Mouse (Mus musculus): ENCODE measurements at regions not wholly inside any gene's neighbourhood (a gene's known extent, or its start where the extent isn't known, plus 50 kb on each side); places are given as distances from the start of the nearest gene placed in this dataset.

DNA sequence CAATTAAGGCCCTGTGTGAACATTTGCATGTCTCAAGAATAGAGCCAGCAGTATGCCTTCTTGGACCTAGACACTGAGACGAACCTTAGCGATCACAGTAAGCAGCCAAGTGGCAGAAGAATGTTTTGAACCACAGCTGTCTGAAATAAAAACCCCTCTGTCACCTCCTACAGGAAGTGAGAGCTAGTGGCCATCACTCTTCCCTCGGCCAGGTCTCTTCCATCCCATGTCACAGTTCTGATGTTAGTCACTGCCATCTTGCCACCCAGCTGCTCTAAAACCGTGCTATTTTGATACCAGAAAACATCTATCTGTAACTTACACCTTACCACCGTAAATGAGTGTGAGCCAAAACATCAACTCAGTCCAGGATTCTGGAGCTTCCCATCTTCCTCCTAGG lies 197.8 kb upstream of the Cdh5 start:
- no peak overlapping the region for H3ac ChIP-seq (ENCODE audit: control insufficient read depth, insufficient read length, low read depth)
- no peak overlapping the region for H3K4me3 ChIP-seq (ENCODE audit: insufficient read depth, poor library complexity, severe bottlenecking)
- H3K27me3 ChIP-seq (ENCODE audit: control insufficient read depth, insufficient read depth, insufficient read length) = no peaks in the 10 kb centered on the region
- H3K79me2 ChIP-seq (ENCODE audit: control insufficient read depth, insufficient read depth) = no peaks in the 10 kb centered on the region
- no peaks in the 10 kb centered on the region for H3K36me3 ChIP-seq (ENCODE audit: control insufficient read depth, insufficient read depth)
- no peaks in the 10 kb centered on the region for H3K79me3 ChIP-seq (ENCODE audit: low read depth)
- no peak for TF ChIP-seq MYOG (IDR thresholded peaks at IDR 0.05; ENCODE audit: control insufficient read depth, extremely low read depth, insufficient read length)

DNA sequence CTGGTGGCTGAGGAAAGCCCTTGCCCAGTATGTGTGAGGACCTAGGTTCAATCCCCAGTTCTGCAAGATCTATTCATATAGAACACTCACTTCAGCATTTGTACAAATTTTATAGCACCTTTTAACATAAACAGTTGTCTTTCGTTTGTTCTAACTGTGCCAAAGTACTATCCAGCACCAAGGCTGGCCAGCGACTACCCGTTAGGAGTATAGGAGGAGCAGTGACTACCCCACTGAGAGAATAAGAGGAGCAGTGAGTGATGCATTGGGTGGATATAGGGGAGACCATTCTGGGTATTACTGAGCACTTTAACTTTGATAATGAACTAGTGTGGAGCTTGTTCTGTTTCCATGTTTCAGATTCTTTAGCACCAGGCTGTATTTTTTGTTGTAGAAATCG lies 193.8 kb upstream of the Cdh5 start:
- Histone ChIP-seq H3K79me2 (ENCODE audit: control insufficient read depth, insufficient read depth) (no peaks in the 10 kb centered on the region), H3K4me3 (ENCODE audit: insufficient read depth, poor library complexity, severe bottlenecking) (no peak overlapping the region), H3ac (ENCODE audit: control insufficient read depth, insufficient read length, low read depth) (no peak overlapping the region), H3K79me3 (ENCODE audit: low read depth) (no peaks in the 10 kb centered on the region), H3K27me3 (ENCODE audit: control insufficient read depth, insufficient read depth, insufficient read length) (no peaks in the 10 kb centered on the region), H3K36me3 (ENCODE audit: control insufficient read depth, insufficient read depth) (no peaks in the 10 kb centered on the region)
- no peak for TF ChIP-seq MYOD1 (IDR thresholded peaks at IDR 0.05; ENCODE audit: control insufficient read depth, insufficient read length, low read depth)
- no peak for TF ChIP-seq MYOG (IDR thresholded peaks at IDR 0.05; ENCODE audit: control insufficient read depth, extremely low read depth, insufficient read length)
- TF ChIP-seq FOSL1 (IDR thresholded peaks at IDR 0.05; ENCODE audit: insufficient read depth, low read length, poor library complexity, severe bottlenecking) = no peak
- TF ChIP-seq USF1 (IDR thresholded peaks at IDR 0.05; ENCODE audit: low read depth) = no peak
- no peak for TF ChIP-seq MAX (IDR thresholded peaks at IDR 0.05)
- no peak for TF ChIP-seq CTCF (IDR thresholded peaks at IDR 0.05; ENCODE audit: control insufficient read depth, insufficient read depth, insufficient read length)
- TF ChIP-seq CEBPB (IDR thresholded peaks at IDR 0.05; ENCODE audit: low read depth) = no peak

DNA sequence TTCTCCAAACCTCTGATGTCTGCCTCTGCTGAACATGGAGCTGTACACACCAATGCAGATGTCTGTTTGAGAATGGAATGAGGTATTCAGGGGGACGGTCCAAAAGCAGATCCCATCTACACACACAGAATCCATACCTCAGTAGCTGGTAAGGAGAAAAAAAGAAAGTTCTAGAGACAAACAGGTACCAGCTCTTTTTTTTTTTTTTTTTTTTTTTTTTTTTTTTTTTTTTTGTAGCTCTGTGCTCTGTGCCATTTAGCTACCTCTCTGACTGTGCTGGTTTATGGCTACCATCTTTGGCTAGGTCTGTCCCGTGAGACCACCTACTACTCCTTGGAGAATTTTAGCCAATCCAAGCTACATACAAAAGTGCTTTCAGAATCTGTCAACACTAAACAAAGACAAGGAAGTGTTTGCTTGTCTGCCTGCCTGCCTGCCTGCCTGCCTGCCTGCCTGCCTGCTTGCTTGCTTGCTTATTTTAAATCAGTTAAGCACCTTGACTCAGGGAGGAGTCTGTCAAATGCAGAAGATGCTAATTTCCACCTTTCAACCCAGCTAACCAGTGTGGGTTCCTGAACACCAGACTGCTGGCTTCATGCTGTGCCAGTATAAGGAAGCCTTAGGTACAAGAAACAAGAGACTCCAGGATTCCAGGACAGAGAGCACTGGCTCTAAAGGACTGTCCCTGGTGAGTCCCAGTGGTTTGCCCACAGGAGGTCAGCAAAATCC lies 190.0 kb upstream of the Cdh5 start:
- H3K27me3 ChIP-seq (ENCODE audit: control insufficient read depth, insufficient read depth, insufficient read length) = no peaks in the 10 kb centered on the region
- H3K79me2 ChIP-seq (ENCODE audit: control insufficient read depth, insufficient read depth) = no peaks in the 10 kb centered on the region
- no peak overlapping the region for H3K4me3 ChIP-seq (ENCODE audit: insufficient read depth, poor library complexity, severe bottlenecking)
- H3K36me3 ChIP-seq (ENCODE audit: control insufficient read depth, insufficient read depth) = no peaks in the 10 kb centered on the region
- no peaks in the 10 kb centered on the region for H3K79me3 ChIP-seq (ENCODE audit: low read depth)
- TF ChIP-seq MYOG (IDR thresholded peaks at IDR 0.05; ENCODE audit: control insufficient read depth, extremely low read depth, insufficient read length) (no peak), MYOD1 (IDR thresholded peaks at IDR 0.05; ENCODE audit: control insufficient read depth, insufficient read length, low read depth) (no peak), CEBPB (IDR thresholded peaks at IDR 0.05; ENCODE audit: low read depth) (no peak), CTCF (IDR thresholded peaks at IDR 0.05; ENCODE audit: control insufficient read depth, insufficient read depth, insufficient read length) (no peak), MAX (IDR thresholded peaks at IDR 0.05) (no peak), FOSL1 (IDR thresholded peaks at IDR 0.05; ENCODE audit: insufficient read depth, low read length, poor library complexity, severe bottlenecking) (no peak), USF1 (IDR thresholded peaks at IDR 0.05; ENCODE audit: low read depth) (no peak)
- H3ac ChIP-seq (ENCODE audit: control insufficient read depth, insufficient read length, low read depth) = no peak overlapping the region

DNA sequence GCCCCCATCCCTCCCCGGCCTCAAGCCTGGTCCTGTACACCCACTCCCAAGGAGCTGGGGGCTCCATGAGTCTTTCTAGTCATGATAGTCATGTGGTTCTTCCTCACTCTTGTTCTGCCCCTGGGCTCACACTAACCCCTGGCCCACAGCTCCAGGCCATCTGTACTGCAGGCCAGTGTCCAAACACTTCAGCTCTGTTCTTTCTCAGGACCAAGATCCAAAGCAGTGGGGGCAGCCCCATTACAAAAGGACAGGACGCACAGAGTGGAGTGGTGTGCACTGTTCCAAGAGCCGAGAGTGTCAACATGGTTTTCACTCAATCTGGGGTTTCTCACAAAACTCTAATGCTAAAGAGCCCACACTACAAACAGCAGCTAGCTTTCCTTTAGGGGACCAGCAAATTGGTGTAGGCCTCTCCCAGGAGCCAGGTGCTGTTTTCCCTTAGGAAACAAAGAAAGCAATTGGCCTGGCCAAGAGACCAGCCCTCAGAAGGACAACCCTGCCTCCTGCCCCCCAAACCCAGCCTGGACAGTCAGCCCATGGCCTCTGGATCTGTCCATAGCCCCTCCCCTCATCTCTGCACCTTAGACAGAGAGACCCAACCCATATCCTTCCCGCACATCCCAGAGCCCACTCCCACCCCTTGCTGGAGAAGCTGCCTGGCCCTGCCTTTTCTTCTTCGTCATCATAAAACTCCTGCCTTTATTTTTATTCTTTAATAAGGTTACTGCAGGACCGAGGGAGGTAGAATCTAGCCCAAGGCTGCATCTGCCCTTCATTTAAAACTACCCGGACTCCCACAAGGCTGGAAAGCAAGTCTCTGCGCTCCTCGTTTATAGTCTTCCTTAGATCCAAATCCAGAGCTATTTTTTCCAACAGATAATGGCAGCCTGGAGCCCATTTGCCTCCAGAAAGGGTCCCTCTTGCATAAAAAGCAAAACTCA lies 188.2 kb upstream of the Cdh5 start:
- Histone ChIP-seq H3K36me3 (ENCODE audit: control insufficient read depth, insufficient read depth) (no peaks in the 10 kb centered on the region), H3K4me3 (ENCODE audit: insufficient read depth, poor library complexity, severe bottlenecking) (no peak overlapping the region), H3ac (ENCODE audit: control insufficient read depth, insufficient read length, low read depth) (no peak overlapping the region), H3K79me3 (ENCODE audit: low read depth) (no peaks in the 10 kb centered on the region), H3K27me3 (ENCODE audit: control insufficient read depth, insufficient read depth, insufficient read length) (no peaks in the 10 kb centered on the region), H3K79me2 (ENCODE audit: control insufficient read depth, insufficient read depth) (no peaks in the 10 kb centered on the region)
- TF ChIP-seq USF1 (IDR thresholded peaks at IDR 0.05; ENCODE audit: low read depth) (no peak), CEBPB (IDR thresholded peaks at IDR 0.05; ENCODE audit: low read depth) (no peak), MYOD1 (IDR thresholded peaks at IDR 0.05; ENCODE audit: control insufficient read depth, insufficient read length, low read depth) (no peak), MYOG (IDR thresholded peaks at IDR 0.05; ENCODE audit: control insufficient read depth, extremely low read depth, insufficient read length) (no peak), MAX (IDR thresholded peaks at IDR 0.05) (no peak), CTCF (IDR thresholded peaks at IDR 0.05; ENCODE audit: control insufficient read depth, insufficient read depth, insufficient read length) (no peak), FOSL1 (IDR thresholded peaks at IDR 0.05; ENCODE audit: insufficient read depth, low read length, poor library complexity, severe bottlenecking) (no peak)

DNA sequence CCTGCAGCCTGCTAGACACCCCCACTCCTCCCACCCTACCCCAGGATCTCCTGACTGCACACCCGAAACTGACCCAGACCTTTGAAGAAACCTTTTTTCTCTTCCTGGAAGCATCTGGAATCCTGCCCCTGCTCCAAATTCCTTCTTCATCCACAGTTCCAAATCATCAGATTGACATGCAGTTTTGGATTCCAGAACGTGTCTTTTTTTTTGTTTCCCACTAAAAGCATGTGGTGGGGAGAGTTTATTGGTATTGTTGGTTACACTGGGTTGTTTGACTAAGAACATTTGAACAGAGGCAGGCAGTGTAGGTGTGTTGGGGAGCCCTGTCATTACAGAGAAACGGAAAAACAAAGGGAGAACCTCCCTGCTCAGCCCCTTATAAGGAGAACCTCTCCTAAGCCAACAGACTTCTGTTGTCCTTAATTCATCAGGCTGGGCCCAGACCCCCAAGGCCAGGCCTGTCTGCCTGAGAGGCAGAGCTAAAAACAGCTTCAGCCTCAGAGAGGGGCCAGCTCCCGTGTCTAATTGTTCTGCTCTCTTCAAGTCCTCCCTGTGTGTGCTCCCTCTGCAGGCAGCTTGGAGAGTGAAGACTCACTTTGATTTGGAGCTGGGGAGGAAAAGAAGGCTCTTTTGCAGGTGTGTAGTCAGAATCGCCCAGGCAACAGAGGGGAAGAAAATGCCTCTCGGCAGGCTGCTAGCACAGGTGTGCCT lies 187.3 kb upstream of the Cdh5 start:
- no peak overlapping the region for H3ac ChIP-seq (ENCODE audit: control insufficient read depth, insufficient read length, low read depth)
- no peaks in the 10 kb centered on the region for H3K79me2 ChIP-seq (ENCODE audit: control insufficient read depth, insufficient read depth)
- H3K36me3 ChIP-seq (ENCODE audit: control insufficient read depth, insufficient read depth) = no peaks in the 10 kb centered on the region
- no peak overlapping the region for H3K4me3 ChIP-seq (ENCODE audit: insufficient read depth, poor library complexity, severe bottlenecking)
- H3K79me3 ChIP-seq (ENCODE audit: low read depth) = no peaks in the 10 kb centered on the region
- TF ChIP-seq CEBPB (IDR thresholded peaks at IDR 0.05; ENCODE audit: low read depth) = no peak
- TF ChIP-seq CTCF (IDR thresholded peaks at IDR 0.05; ENCODE audit: control insufficient read depth, insufficient read depth, insufficient read length) = no peak
- no peak for TF ChIP-seq MYOD1 (IDR thresholded peaks at IDR 0.05; ENCODE audit: control insufficient read depth, insufficient read length, low read depth)
- TF ChIP-seq MYOG (IDR thresholded peaks at IDR 0.05; ENCODE audit: control insufficient read depth, extremely low read depth, insufficient read length) = no peak
- TF ChIP-seq FOSL1 (IDR thresholded peaks at IDR 0.05; ENCODE audit: insufficient read depth, low read length, poor library complexity, severe bottlenecking) = no peak
- no peak for TF ChIP-seq MAX (IDR thresholded peaks at IDR 0.05)
- no peak for TF ChIP-seq USF1 (IDR thresholded peaks at IDR 0.05; ENCODE audit: low read depth)
- no peaks in the 10 kb centered on the region for H3K27me3 ChIP-seq (ENCODE audit: control insufficient read depth, insufficient read depth, insufficient read length)

Data from C2C12 (cell line).